Mouse (Mus musculus): ENCODE measurements at regions not wholly inside any gene's neighbourhood (a gene's known extent, or its start where the extent isn't known, plus 50 kb on each side); places are given as distances from the start of the nearest gene placed in this dataset.

GRCm38 (mm10) chr8:101366722-101367121, 1418.7 kb downstream of the Cdh11 start:
- no peak for DNase-seq

DNA sequence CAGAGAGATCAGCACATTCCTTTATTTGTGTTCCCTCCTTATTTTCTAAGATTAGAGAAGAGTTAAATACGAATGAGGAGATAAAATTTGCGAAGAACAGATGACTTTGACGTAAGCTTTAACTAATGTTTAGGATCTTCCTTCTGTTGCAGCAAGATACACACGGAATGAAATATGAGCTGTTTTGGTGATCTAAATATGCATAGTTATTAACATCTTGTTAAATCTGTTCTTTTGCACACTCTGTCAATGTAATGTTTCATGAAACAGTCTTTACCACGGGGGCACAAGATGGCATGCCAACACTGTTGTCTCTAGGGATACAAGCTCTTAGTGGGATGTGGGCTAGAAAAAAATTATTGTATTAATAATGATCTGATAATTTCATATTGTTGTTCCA, 1434.6 kb downstream of the Cdh11 start:
- no peak for DNase-seq

DNA sequence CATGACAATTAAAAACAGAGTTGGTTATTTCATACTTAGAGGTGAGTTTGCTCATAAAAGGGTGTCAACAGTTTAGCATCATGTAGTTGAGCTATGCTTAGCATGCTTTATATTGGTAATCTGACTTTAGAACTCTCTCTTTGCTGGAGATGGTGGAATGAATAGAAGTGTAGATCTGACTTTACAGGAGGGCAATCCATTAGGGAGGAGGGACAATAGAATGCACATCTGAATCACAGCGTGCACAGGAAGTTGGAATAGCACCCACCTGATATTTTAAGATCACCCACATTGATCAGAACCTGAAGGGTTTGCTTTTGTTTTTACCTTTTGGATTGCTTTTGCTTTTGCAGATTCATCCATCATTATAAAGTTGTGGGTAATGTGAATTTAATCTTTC, 1435.7 kb downstream of the Cdh11 start:
- DNase-seq, result no peak

- no peak for DNase-seq
These were observed 1456.2 kb downstream of the Cdh11 start for GRCm38 (mm10) chr8:101329290-101329689.

GRCm38 (mm10) chr8:101328780-101329179, 1456.7 kb downstream of the Cdh11 start:
- DNase-seq, result no peak

DNA sequence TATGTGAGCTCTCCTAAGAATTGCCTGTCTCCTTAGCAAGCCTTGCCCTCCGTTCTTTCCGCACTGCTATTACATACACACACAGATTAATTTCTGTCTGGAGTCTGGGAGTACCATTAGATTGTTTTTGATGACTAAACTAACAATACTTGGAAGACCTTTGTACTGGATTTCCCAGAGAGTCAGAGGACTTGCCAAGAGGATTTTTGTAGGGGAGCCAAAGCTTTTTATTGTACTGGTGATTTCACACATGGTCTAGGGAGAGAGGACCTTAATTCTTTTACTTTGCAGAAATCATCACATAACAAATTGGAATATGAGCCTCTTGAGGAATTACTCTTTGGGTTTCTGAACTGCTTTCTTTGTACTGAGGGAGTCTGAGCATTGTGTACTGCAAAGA, 1486.9 kb downstream of the Cdh11 start:
- DNase-seq, result no peak

DNA sequence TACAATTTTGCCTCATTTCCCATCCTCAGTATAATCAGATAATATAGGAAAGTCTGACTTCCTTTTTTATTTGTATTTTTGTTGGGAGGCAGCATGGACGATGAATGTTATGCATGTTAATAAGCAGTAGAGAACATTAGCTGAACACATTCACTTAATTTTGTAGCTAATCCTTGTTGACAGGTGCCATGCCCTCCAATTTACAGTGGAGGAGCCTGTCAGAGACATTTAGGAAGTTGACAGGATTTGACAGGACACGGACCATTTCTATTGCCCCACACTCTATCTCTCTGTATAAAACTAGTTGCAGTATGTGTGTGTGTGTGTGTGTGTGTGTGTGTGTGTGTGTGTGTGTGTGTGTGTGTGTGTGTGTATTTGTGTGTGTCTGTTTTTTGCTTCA, 1495.4 kb downstream of the Cdh11 start:
- no peak for DNase-seq

DNA sequence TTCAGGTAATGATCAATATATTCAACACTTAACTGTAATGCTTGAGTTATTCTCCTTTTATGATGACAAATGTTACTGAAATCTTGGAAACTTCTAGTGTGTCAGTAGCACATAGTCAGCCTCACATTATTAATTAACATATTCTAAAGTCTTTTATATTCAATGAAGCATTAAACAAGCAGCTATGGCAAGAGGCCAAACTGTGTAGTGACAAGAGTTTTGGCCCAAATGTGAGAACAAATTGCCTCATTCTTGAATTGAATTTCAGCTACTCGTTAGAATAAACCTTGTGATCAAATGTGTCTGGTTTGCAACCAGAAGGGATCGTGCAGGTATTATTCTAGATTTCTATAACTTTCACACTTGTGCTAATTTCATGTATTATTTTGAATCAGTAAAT, 1542.8 kb downstream of the Cdh11 start:
- DNase-seq, result no peak

- no peak for DNase-seq
These were observed 1543.6 kb downstream of the Cdh11 start for GRCm38 (mm10) chr8:101241854-101242253.

DNA sequence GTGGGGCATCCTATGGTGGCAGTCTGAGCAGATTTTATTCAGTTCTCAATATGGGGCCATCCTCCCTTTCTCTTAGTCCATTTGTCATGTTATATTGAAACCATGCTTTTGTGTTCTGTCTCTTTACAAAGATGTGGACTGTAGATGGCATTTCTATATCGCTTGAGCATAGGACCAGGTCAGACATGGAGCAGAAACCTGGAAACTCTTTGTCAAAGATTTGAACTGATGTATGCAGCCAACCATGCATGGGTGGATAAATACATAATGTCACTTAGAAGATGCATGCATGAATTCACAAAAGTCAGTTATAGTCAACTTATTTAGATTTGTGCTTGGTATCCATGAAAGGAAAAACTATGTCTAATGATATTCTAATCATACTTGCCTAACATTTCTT, 1587.5 kb downstream of the Cdh11 start:
- DNase-seq, result no peak

- no peak for DNase-seq
These were observed 1588.7 kb downstream of the Cdh11 start for GRCm38 (mm10) chr8:101196740-101197139.

DNA sequence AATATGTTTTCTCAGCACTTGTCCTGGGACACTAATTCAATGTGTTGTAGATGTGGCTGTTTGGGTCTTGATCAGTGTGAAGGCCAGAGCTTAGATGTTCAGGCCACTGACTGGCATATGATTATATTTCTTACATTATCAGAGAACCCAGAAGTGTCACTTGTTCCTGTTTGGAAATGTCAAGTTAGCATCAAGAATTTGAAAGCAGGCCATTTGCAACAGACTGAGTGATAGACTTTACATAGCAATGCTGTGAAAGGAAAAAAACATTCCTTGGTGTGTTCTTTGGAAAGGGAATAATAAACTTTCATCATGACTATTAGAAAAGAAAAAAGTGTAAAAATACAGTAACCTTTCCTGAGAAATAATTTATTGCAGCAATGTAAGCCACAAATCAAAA, 1596.9 kb downstream of the Cdh11 start:
- no peak for DNase-seq

DNA sequence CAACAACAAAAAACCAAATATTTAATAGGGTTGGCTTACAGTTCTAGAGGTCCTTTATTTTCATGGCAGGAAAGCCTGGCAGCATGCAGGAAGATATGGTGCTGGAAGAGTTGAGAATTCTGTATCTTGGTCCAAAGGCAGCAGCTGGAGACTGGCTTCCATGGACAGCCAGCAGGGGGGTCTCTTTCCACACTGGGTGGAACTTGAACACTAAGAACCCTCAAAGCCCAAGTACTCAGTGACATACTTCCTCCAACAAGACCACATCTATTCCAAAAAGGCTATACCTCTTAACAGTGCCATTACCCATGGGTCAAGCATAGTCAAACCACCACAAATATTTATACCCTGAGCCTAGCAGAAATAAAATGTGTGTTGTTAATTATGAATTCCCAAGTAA, 1630.5 kb downstream of the Cdh11 start:
- peak in 1 of 2 experiments; percentile 6 for DNase-seq
